Mouse (Mus musculus): ENCODE measurements around the gene Tmem11. TPM values are rescaled to one million over a fixed set of nuclear protein-coding genes. Genes with fewer than 3 reads are reported as not detected.

Tmem11 gene
- polyA plus RNA-seq, 1 experiment from 2014 or later, result 74.7 TPM

GRCm38 (mm10) chr11:60826700-60827099 lies 52.4 kb downstream of the Tmem11 start:
- Histone ChIP-seq H3K27ac (ENCODE audit: low read length) (no peak overlapping the region), H3K4me2 (ENCODE audit: low read depth, low read length) (no peak overlapping the region), H3K9me3 (ENCODE audit: control insufficient read depth, low read length) (no peaks in the 10 kb centered on the region), H3K9ac (ENCODE audit: low read depth, low read length) (no peak overlapping the region), H3K36me3 (ENCODE audit: control insufficient read depth, insufficient read depth, low read length) (no peaks in the 10 kb centered on the region), H3K27me3 (replicated peaks; ENCODE audit: control insufficient read depth, insufficient read depth, low read length) (no peaks in the 10 kb centered on the region), H3K4me3 (ENCODE audit: low read length) (no peak overlapping the region), H3K4me1 (ENCODE audit: control insufficient read depth, insufficient read depth, low read length) (peaks cover 8% of the 10 kb centered on the region)
- 58% methylated on average over 1 of the region's 1 CpGs for WGBS
- no peak for ATAC-seq

GRCm38 (mm10) chr11:60825191-60825590 lies 53.9 kb downstream of the Tmem11 start:
- H3K27me3 ChIP-seq (replicated peaks; ENCODE audit: control insufficient read depth, insufficient read depth, low read length), result no peaks in the 10 kb centered on the region
- WGBS, result 50% methylated on average over 3 of the region's 3 CpGs
- no peaks in the 10 kb centered on the region for H3K36me3 ChIP-seq (ENCODE audit: control insufficient read depth, insufficient read depth, low read length)
- H3K4me2 ChIP-seq (ENCODE audit: low read depth, low read length), result no peak overlapping the region
- no peak overlapping the region; the same call in 1 of the 2 replicates for H3K27ac ChIP-seq (ENCODE audit: low read length)
- peak; percentile 94 for ATAC-seq
- H3K4me1 ChIP-seq (ENCODE audit: control insufficient read depth, insufficient read depth, low read length), result 0 out of 2 replicates have a peak, but pooled peaks cover 2% of the 10 kb centered on the region
- no peak overlapping the region for H3K9ac ChIP-seq (ENCODE audit: low read depth, low read length)
- H3K9me3 ChIP-seq (ENCODE audit: control insufficient read depth, low read length), result no peaks in the 10 kb centered on the region
- H3K4me3 ChIP-seq (ENCODE audit: low read length), result no peak overlapping the region

GRCm38 (mm10) chr11:60823771-60824170 lies 55.3 kb downstream of the Tmem11 start:
- Histone ChIP-seq H3K27me3 (replicated peaks; ENCODE audit: control insufficient read depth, insufficient read depth, low read length) (no peaks in the 10 kb centered on the region), H3K27ac (ENCODE audit: low read length) (no peak overlapping the region), H3K9ac (ENCODE audit: low read depth, low read length) (no peak overlapping the region), H3K4me2 (ENCODE audit: low read depth, low read length) (no peak overlapping the region), H3K4me1 (ENCODE audit: control insufficient read depth, insufficient read depth, low read length) (0 out of 2 replicates have a peak, but pooled peaks cover 2% of the 10 kb centered on the region), H3K4me3 (ENCODE audit: low read length) (no peak overlapping the region), H3K36me3 (ENCODE audit: control insufficient read depth, insufficient read depth, low read length) (no peaks in the 10 kb centered on the region), H3K9me3 (ENCODE audit: control insufficient read depth, low read length) (no peaks in the 10 kb centered on the region)
- ATAC-seq, result no peak
- WGBS, result 69% methylated on average over 2 of the region's 2 CpGs

- Histone ChIP-seq H3K4me3 (ENCODE audit: low read length) (no peak overlapping the region), H3K4me1 (ENCODE audit: control insufficient read depth, insufficient read depth, low read length) (no peaks in the 10 kb centered on the region), H3K9ac (ENCODE audit: low read depth, low read length) (no peak overlapping the region), H3K4me2 (ENCODE audit: low read depth, low read length) (no peak overlapping the region), H3K27ac (ENCODE audit: low read length) (no peak overlapping the region), H3K36me3 (ENCODE audit: control insufficient read depth, insufficient read depth, low read length) (no peaks in the 10 kb centered on the region), H3K9me3 (ENCODE audit: control insufficient read depth, low read length) (no peaks in the 10 kb centered on the region), H3K27me3 (replicated peaks; ENCODE audit: control insufficient read depth, insufficient read depth, low read length) (no peaks in the 10 kb centered on the region)
- ATAC-seq, result no peak
- 68% methylated on average over 5 of the region's 5 CpGs for WGBS
These were observed 62.7 kb downstream of the Tmem11 start for GRCm38 (mm10) chr11:60816398-60816797.

Other genes with a start within 250 kb of the Tmem11 start
- 30.3 TPM in 2 replicates for gene Llgl1, start 179.5 kb downstream of the Tmem11 start, polyA plus RNA-seq (2015; fragmentation: Nextera tagmentation; extraction: Ambion mirVana)
- gene Flii, start 152.0 kb downstream of the Tmem11 start, polyA plus RNA-seq (2015; fragmentation: Nextera tagmentation; extraction: Ambion mirVana), result 81.3 and 81.6 TPM in 2 replicates
- gene Mief2, start 150.9 kb downstream of the Tmem11 start, polyA plus RNA-seq (2015; fragmentation: Nextera tagmentation; extraction: Ambion mirVana), result 9.8 and 10.7 TPM in 2 replicates
- gene Top3a, start 101.9 kb downstream of the Tmem11 start, polyA plus RNA-seq (2015; fragmentation: Nextera tagmentation; extraction: Ambion mirVana), result 9.2 and 10.4 TPM in 2 replicates
- gene Smcr8, start 101.7 kb downstream of the Tmem11 start, polyA plus RNA-seq (2015; fragmentation: Nextera tagmentation; extraction: Ambion mirVana), result 5.9 and 7.5 TPM in 2 replicates
- 112 and 126 TPM in 2 replicates for gene Shmt1, start 67.6 kb downstream of the Tmem11 start, polyA plus RNA-seq (2015; fragmentation: Nextera tagmentation; extraction: Ambion mirVana)
- 70.8 and 71.3 TPM in 2 replicates for gene Dhrs7b, start 48.6 kb downstream of the Tmem11 start, polyA plus RNA-seq (2015; fragmentation: Nextera tagmentation; extraction: Ambion mirVana)
- gene Natd1, start 35.5 kb upstream of the Tmem11 start, polyA plus RNA-seq (2015; fragmentation: Nextera tagmentation; extraction: Ambion mirVana), result 10.8 and 13.0 TPM in 2 replicates
- gene Map2k3, start 52.8 kb upstream of the Tmem11 start, polyA plus RNA-seq (2015; fragmentation: Nextera tagmentation; extraction: Ambion mirVana), result 172 and 174 TPM in 2 replicates
- gene Kcnj12, start 143.3 kb upstream of the Tmem11 start, polyA plus RNA-seq (2015; fragmentation: Nextera tagmentation; extraction: Ambion mirVana), result 0.71 and 1.1 TPM in 2 replicates
- gene Tnfrsf13b, start 247.5 kb upstream of the Tmem11 start, polyA plus RNA-seq (2015; fragmentation: Nextera tagmentation; extraction: Ambion mirVana), result 1.8 and 2.5 TPM in 2 replicates